Mouse (Mus musculus): ENCODE results near the gene Mrtfa. TPM values are rescaled to one million over a fixed set of nuclear protein-coding genes. Genes with fewer than 3 reads are reported as not detected.

Gene Mrtfa
- polyA plus RNA-seq, 2 experiments, result 3.4 to 4.8 TPM

DNA sequence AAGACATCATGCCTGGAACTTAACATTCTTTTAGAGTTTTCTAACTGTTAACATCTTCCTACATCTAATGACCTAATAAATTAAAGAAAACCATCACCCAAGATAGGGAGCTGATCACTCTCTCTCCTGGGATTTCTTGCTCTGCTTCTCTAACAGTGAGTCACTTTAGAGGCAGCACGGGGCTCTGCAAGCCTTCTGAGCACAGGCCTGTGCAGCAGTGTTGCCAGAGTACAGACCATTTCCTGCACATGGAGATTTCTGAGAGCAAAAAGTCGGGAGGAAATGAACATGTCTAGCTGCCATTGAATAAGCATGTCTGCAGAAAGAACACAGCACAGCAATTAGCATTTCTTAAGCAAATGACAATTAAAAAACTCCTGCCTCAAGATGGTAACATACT lies 116.8 kb downstream of the Mrtfa start:
- 31% methylated on average over 2 of the region's 2 CpGs for WGBS (ENCODE audit: insufficient replicate concordance)

DNA sequence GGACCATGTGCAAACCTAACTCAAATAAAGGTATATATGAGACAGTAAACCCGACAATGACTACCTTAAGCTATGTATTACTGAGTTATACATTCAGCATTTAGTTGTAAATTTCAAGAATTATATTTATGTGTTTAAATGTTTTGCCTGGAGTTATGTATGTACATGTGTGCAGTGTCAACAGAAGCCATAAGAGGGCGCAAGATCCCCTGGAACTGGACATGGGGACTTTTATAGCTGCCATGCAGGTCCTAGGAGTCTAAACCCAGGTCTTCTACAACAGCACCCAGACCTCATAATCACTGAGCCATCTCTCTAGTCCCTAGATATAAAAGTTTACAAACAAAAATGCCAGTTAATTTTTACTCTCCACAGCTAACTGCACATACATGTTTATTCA lies 117.8 kb downstream of the Mrtfa start:
- no peaks in the 10 kb centered on the region for H3K4me1 ChIP-seq (replicated peaks; ENCODE audit: control insufficient read depth in 2 of 2, insufficient read depth in 2 of 2, low read length in 1 of 2)
- no peak overlapping the region for H3K4me3 ChIP-seq (ENCODE audit: insufficient read depth in 1 of 2, low read depth in 2 of 2, low read length in 2 of 2)
- DNase-seq (ENCODE audit: low read depth in 3 of 3, low spot score in 3 of 3), result no peak
- ATAC-seq (ENCODE audit: insufficient read depth), result no peak
- H3K27me3 ChIP-seq (ENCODE audit: control insufficient read depth, insufficient read depth, low read length), result no peaks in the 10 kb centered on the region
- 53% methylated on average over 2 of the region's 2 CpGs for WGBS (ENCODE audit: insufficient replicate concordance)
- TF ChIP-seq EP300 (IDR thresholded peaks at IDR 0.05; ENCODE audit: low read depth) (no peak), CTCF (IDR thresholded peaks at IDR 0.05; ENCODE audit: low read depth) (peak; percentile 49)
- no peaks in the 10 kb centered on the region for H3K9me3 ChIP-seq (ENCODE audit: control insufficient read depth, low read length)
- no peak overlapping the region for H3K4me2 ChIP-seq (ENCODE audit: low read depth)
- H3K36me3 ChIP-seq (replicated peaks; ENCODE audit: control insufficient read depth, insufficient read depth, low read depth), result no peaks in the 10 kb centered on the region
- H3K27ac ChIP-seq, result no peak overlapping the region
- no peak overlapping the region for H3K9ac ChIP-seq (replicated peaks)

More for the DNA sequence above, 116.8 kb downstream of the Mrtfa start:
- Histone ChIP-seq H3K27ac (no peak overlapping the region), H3K4me3 (ENCODE audit: insufficient read depth in 1 of 2, low read depth in 2 of 2, low read length in 2 of 2) (no peak overlapping the region), H3K9ac (replicated peaks) (no peak overlapping the region), H3K36me3 (replicated peaks; ENCODE audit: control insufficient read depth, insufficient read depth, low read depth) (no peaks in the 10 kb centered on the region), H3K27me3 (ENCODE audit: control insufficient read depth, insufficient read depth, low read length) (no peaks in the 10 kb centered on the region), H3K4me1 (replicated peaks; ENCODE audit: control insufficient read depth in 2 of 2, insufficient read depth in 2 of 2, low read length in 1 of 2) (no peaks in the 10 kb centered on the region), H3K9me3 (ENCODE audit: control insufficient read depth, low read length) (no peaks in the 10 kb centered on the region), H3K4me2 (ENCODE audit: low read depth) (no peak overlapping the region)
- DNase-seq (ENCODE audit: low read depth in 3 of 3, low spot score in 3 of 3) (no peak), ATAC-seq (ENCODE audit: insufficient read depth) (no peak)
- no peak for TF ChIP-seq CTCF (IDR thresholded peaks at IDR 0.05; ENCODE audit: low read depth)

DNA sequence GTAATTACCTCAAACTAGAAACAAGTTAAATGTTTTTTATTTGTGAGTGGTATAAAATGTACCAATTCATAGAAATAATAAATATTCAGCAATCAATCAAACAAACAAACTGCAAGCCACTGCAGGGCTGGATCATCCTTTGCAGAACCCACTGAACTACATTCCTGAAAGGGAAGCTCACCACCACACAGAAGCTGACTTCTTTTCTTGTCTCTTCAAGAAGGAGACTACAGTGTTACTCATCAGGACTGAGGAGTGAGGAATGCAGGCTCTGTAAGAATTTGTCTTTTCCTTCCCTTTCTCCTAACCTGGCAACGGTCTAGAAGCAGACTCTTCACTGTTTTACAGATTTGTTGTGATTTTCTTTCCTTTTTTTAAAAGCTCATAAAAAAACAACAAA lies 120.1 kb downstream of the Mrtfa start:
- ATAC-seq (ENCODE audit: insufficient read depth) (no peak), DNase-seq (ENCODE audit: low read depth in 3 of 3, low spot score in 3 of 3) (no peak)
- Histone ChIP-seq H3K36me3 (replicated peaks; ENCODE audit: control insufficient read depth, insufficient read depth, low read depth) (no peaks in the 10 kb centered on the region), H3K27ac (no peak overlapping the region), H3K4me1 (replicated peaks; ENCODE audit: control insufficient read depth in 2 of 2, insufficient read depth in 2 of 2, low read length in 1 of 2) (no peaks in the 10 kb centered on the region), H3K9me3 (ENCODE audit: control insufficient read depth, low read length) (no peaks in the 10 kb centered on the region), H3K9ac (replicated peaks) (no peak overlapping the region), H3K27me3 (ENCODE audit: control insufficient read depth, insufficient read depth, low read length) (no peaks in the 10 kb centered on the region), H3K4me2 (ENCODE audit: low read depth) (no peak overlapping the region), H3K4me3 (ENCODE audit: insufficient read depth in 1 of 2, low read depth in 2 of 2, low read length in 2 of 2) (no peak overlapping the region)
- TF ChIP-seq CTCF (IDR thresholded peaks at IDR 0.05; ENCODE audit: low read depth) (no peak), EP300 (IDR thresholded peaks at IDR 0.05; ENCODE audit: low read depth) (no peak)
- WGBS (ENCODE audit: insufficient replicate concordance), result 79% methylated on average over 1 of the region's 1 CpGs

DNA sequence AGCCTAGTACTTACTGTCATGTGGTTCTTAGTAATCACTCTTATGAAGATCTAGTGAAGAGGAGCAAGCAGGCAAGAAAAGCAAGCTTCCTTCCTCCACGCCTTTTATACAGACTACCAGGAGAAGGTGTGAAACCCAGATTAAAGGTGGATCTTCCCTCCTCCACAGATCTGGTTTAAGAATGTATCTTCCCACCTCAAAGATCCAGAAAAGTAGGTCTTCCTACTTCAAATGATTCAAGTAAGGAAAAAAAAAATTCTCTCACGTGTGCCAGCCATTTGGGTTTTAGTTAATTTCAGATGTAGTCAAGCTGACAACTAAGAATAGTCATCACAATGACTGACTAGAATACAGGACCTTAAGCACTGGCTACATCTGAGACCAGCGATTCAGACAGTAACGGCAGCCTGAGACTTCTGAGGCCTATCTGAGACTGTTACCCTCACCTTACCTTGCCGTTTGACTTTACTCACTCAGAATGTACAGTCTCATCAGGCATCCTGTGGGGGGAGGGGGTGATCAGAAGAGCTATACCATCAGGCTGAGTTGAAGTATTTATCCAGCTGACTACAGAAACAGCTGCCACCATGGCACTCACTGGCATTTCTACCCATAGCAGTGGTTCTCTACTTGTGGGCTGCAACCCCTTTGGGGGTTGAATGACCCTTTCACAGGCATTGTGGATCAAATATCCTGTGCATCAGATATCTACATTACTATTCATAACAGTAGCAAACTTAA lies 121.7 kb downstream of the Mrtfa start:
- Histone ChIP-seq H3K9ac (replicated peaks) (no peak overlapping the region), H3K4me1 (replicated peaks; ENCODE audit: control insufficient read depth in 2 of 2, insufficient read depth in 2 of 2, low read length in 1 of 2) (no peaks in the 10 kb centered on the region), H3K4me3 (ENCODE audit: insufficient read depth in 1 of 2, low read depth in 2 of 2, low read length in 2 of 2) (no peak overlapping the region), H3K36me3 (replicated peaks; ENCODE audit: control insufficient read depth, insufficient read depth, low read depth) (no peaks in the 10 kb centered on the region), H3K27me3 (ENCODE audit: control insufficient read depth, insufficient read depth, low read length) (no peaks in the 10 kb centered on the region), H3K9me3 (ENCODE audit: control insufficient read depth, low read length) (no peaks in the 10 kb centered on the region), H3K27ac (no peak overlapping the region), H3K4me2 (ENCODE audit: low read depth) (no peak overlapping the region)
- DNase-seq (ENCODE audit: low read depth in 3 of 3, low spot score in 3 of 3) (no peak), ATAC-seq (ENCODE audit: insufficient read depth) (no peak)
- 75% methylated on average over 5 of the region's 5 CpGs for WGBS (ENCODE audit: insufficient replicate concordance)
- TF ChIP-seq EP300 (IDR thresholded peaks at IDR 0.05; ENCODE audit: low read depth), result no peak
- TF ChIP-seq CTCF (IDR thresholded peaks at IDR 0.05; ENCODE audit: low read depth), result no peak

DNA sequence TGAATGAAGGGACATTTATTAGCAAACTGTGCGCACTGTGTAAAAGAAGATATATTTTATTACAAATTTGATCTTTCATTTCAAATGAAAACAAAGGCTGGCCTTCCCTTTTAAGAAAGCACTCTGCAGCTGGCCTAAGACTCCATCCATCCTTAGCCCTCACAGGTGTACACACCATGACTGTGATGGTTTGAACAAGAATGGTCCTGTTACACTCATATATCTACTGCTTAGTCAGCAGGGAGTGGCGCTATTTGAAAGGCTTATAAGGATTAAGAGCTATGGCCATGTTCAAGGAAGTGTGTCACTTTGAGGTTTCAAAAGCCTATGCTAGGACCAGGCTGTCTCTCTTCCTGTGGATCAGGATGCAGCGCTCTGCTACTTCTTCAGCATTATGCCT lies 122.8 kb downstream of the Mrtfa start:
- no peaks in the 10 kb centered on the region for H3K27me3 ChIP-seq (ENCODE audit: control insufficient read depth, insufficient read depth, low read length)
- no peaks in the 10 kb centered on the region for H3K36me3 ChIP-seq (replicated peaks; ENCODE audit: control insufficient read depth, insufficient read depth, low read depth)
- no peak overlapping the region for H3K4me3 ChIP-seq (ENCODE audit: insufficient read depth in 1 of 2, low read depth in 2 of 2, low read length in 2 of 2)
- H3K4me2 ChIP-seq (ENCODE audit: low read depth), result no peak overlapping the region
- no peak for ATAC-seq (ENCODE audit: insufficient read depth)
- DNase-seq (ENCODE audit: low read depth in 3 of 3, low spot score in 3 of 3), result no peak
- H3K9me3 ChIP-seq (ENCODE audit: control insufficient read depth, low read length), result no peaks in the 10 kb centered on the region
- no peak for TF ChIP-seq EP300 (IDR thresholded peaks at IDR 0.05; ENCODE audit: low read depth)
- no peak for TF ChIP-seq CTCF (IDR thresholded peaks at IDR 0.05; ENCODE audit: low read depth)
- no peaks in the 10 kb centered on the region for H3K4me1 ChIP-seq (replicated peaks; ENCODE audit: control insufficient read depth in 2 of 2, insufficient read depth in 2 of 2, low read length in 1 of 2)
- 68% methylated on average over 3 of the region's 3 CpGs for WGBS (ENCODE audit: insufficient replicate concordance)
- H3K27ac ChIP-seq, result no peak overlapping the region
- H3K9ac ChIP-seq (replicated peaks), result no peak overlapping the region

Data from liver, embryonic 14.5 days (tissue).